In genomic region chr14:121128858-121129800, GRCm38 (mm10) we compare ENCODE assay signal across 9 mouse cellular contexts.
DNase-seq lines count a peak whose midpoint lies in the region; ATAC-seq and TF ChIP-seq lines count a peak whose summit lies in the region.
"Had no signal": no experiment of that assay in that cellular context is flagged by ENCODE, and none has a peak within 500 bp of the region (broad histone marks: within the 10 kb centered on the region; RNA-seq: fewer than 3 reads in every experiment).

No protein-coding gene starts in this region.

- DNase-seq in heart, adult 18-20 months: no peak
- peak; percentile 60 for DNase-seq in Muller cell, postnatal 12 days (ENCODE audit: inconsistent ontology term)
- DNase-seq in liver, postnatal 0 days: no peak
- no peak for DNase-seq in frontal cortex, postnatal 14 days (ENCODE audit: low spot score in 2 of 2)
- DNase-seq in forebrain, embryonic 11.5 days (ENCODE audit: low spot score): no peak
- DNase-seq in layer of hippocampus, adult 9-10 months (ENCODE audit: low spot score): no peak
- DNase-seq: cerebellum, adult 2 months had no signal

- H3K9me3 ChIP-seq in heart, embryonic 14.5 days (ENCODE audit: control insufficient read depth, low read length): no peaks in the 10 kb centered on the region
- no peaks in the 10 kb centered on the region for H3K9me3 ChIP-seq in hindbrain, embryonic 15.5 days
- no peaks in the 10 kb centered on the region for H3K9me3 ChIP-seq in liver, postnatal 0 days (ENCODE audit: low read length)
- H3K9me3 ChIP-seq in forebrain, embryonic 11.5 days (ENCODE audit: control insufficient read depth, low read length): no peaks in the 10 kb centered on the region

- no peak for ATAC-seq in heart, embryonic 14.5 days (ENCODE audit: insufficient number of reproducible peaks, insufficient read depth, low FRiP score, low read depth)
- ATAC-seq in hindbrain, embryonic 15.5 days (ENCODE audit: low FRiP score, low read depth): 0 out of 2 replicates have a peak, but pooled peaks have one; percentile 46
- ATAC-seq in liver, postnatal 0 days: peak; percentile 53
- no peak; the same call in 1 of the 2 replicates for ATAC-seq in forebrain, embryonic 11.5 days (replicated peaks; ENCODE audit: low FRiP score)

- H3K27me3 ChIP-seq in heart, embryonic 14.5 days (ENCODE audit: control insufficient read depth, insufficient read depth, low read length): no peaks in the 10 kb centered on the region
- H3K27me3 ChIP-seq in hindbrain, embryonic 15.5 days: no peaks in the 10 kb centered on the region
- no peaks in the 10 kb centered on the region for H3K27me3 ChIP-seq in liver, postnatal 0 days (ENCODE audit: insufficient read depth, low read length)
- H3K27me3 ChIP-seq in forebrain, embryonic 11.5 days (ENCODE audit: control insufficient read depth, insufficient read depth, low read length): no peaks in the 10 kb centered on the region

- peaks cover 8 to 28% of the 10 kb centered on the region in 2 experiments for H3K4me1 ChIP-seq in heart, embryonic 14.5 days (ENCODE audit: control insufficient read depth in 2 of 2, insufficient read depth in 2 of 2, low read length in 2 of 2)
- H3K4me1 ChIP-seq in hindbrain, embryonic 15.5 days (replicated peaks): peaks cover 12% of the 10 kb centered on the region
- H3K4me1 ChIP-seq in liver, postnatal 0 days (ENCODE audit: insufficient read depth): peaks cover 10% of the 10 kb centered on the region
- H3K4me1 ChIP-seq in forebrain, embryonic 11.5 days (replicated peaks; ENCODE audit: control insufficient read depth, insufficient read depth, low read length): peaks cover 5% of the 10 kb centered on the region; the same call in 1 of the 2 replicates

- peak overlapping the region; percentile 32; the same call in 1 of the 2 replicates for H3K9ac ChIP-seq in heart, embryonic 14.5 days (ENCODE audit: low read length)
- no peak overlapping the region for H3K9ac ChIP-seq in hindbrain, embryonic 15.5 days
- peak overlapping the region; percentile 41 for H3K9ac ChIP-seq in liver, postnatal 0 days (replicated peaks)
- H3K9ac ChIP-seq in forebrain, embryonic 11.5 days (ENCODE audit: low read length): no peak overlapping the region; the same call in 1 of the 2 replicates

- WGBS in heart, embryonic 14.5 days: 40% methylated on average over 20 of the region's 20 CpGs
- WGBS in hindbrain, embryonic 15.5 days: 45% methylated on average over 20 of the region's 20 CpGs
- WGBS in liver, postnatal 0 days (ENCODE audit: insufficient replicate concordance): 45% methylated on average over 20 of the region's 20 CpGs
- WGBS in forebrain, embryonic 11.5 days: 28% methylated on average over 20 of the region's 20 CpGs

- no peak overlapping the region for H3K27ac ChIP-seq in heart, embryonic 14.5 days (replicated peaks in 1 of 2; ENCODE audit: control insufficient read depth in 1 of 2, insufficient read depth in 1 of 2, low read depth in 2 of 2, low read length in 2 of 2)
- H3K27ac ChIP-seq in hindbrain, embryonic 15.5 days (replicated peaks): peak overlapping the region; percentile 59
- H3K27ac ChIP-seq in liver, postnatal 0 days (ENCODE audit: low read depth): 0 out of 2 replicates have a peak overlapping the region, but pooled peaks have one; percentile 22
- H3K27ac ChIP-seq in forebrain, embryonic 11.5 days (ENCODE audit: low read depth, low read length): no peak overlapping the region

- peaks cover 5% of the 10 kb centered on the region; the same call in 1 of the 2 replicates for H3K36me3 ChIP-seq in heart, embryonic 14.5 days (ENCODE audit: control insufficient read depth, insufficient read depth, low read length)
- no peaks in the 10 kb centered on the region for H3K36me3 ChIP-seq in hindbrain, embryonic 15.5 days
- no peaks in the 10 kb centered on the region for H3K36me3 ChIP-seq in liver, postnatal 0 days (replicated peaks; ENCODE audit: insufficient read depth, low read length)
- no peaks in the 10 kb centered on the region for H3K36me3 ChIP-seq in forebrain, embryonic 11.5 days (ENCODE audit: control insufficient read depth, insufficient read depth, low read length)

- no peak for TF ChIP-seq EP300 in liver, postnatal 0 days (IDR thresholded peaks at IDR 0.05; ENCODE audit: low read depth)

- no peak overlapping the region for H3K4me2 ChIP-seq in heart, embryonic 14.5 days (ENCODE audit: low read length)
- peak overlapping the region; percentile 2; the same call in 1 of the 2 replicates for H3K4me2 ChIP-seq in hindbrain, embryonic 15.5 days
- H3K4me2 ChIP-seq in liver, postnatal 0 days (ENCODE audit: low read depth, low read length): peak overlapping the region; percentile 48
- no peak overlapping the region for H3K4me2 ChIP-seq in forebrain, embryonic 11.5 days (ENCODE audit: low read depth, low read length, severe bottlenecking)

- TF ChIP-seq CTCF in liver, postnatal 0 days (IDR thresholded peaks at IDR 0.05; ENCODE audit: low read depth): peak; percentile 30

- H3K4me3 ChIP-seq in heart, embryonic 14.5 days (ENCODE audit: control insufficient read depth in 1 of 2, insufficient read depth in 1 of 2, low read depth in 1 of 2, low read length in 2 of 2): no peak overlapping the region
- H3K4me3 ChIP-seq in hindbrain, embryonic 15.5 days: no peak overlapping the region
- H3K4me3 ChIP-seq in liver, postnatal 0 days (ENCODE audit: low read depth, low read length): no peak overlapping the region
- no peak overlapping the region for H3K4me3 ChIP-seq in forebrain, embryonic 11.5 days (ENCODE audit: low read depth, low read length)

Comparison
In these comparisons a context has a peak if more than half of its experiments do, and no peak if none do; other contexts are left out.
1. ATAC-seq: peak in hindbrain, embryonic 15.5 days (single experiment) and liver, postnatal 0 days (single experiment); none in heart, embryonic 14.5 days (single experiment) and forebrain, embryonic 11.5 days (single experiment).
2. H3K27ac ChIP-seq: peak in hindbrain, embryonic 15.5 days (single experiment) and liver, postnatal 0 days (single experiment); none in heart, embryonic 14.5 days (0 of 2) and forebrain, embryonic 11.5 days (single experiment).
3. H3K4me2 ChIP-seq: peak in hindbrain, embryonic 15.5 days (single experiment) and liver, postnatal 0 days (single experiment); none in heart, embryonic 14.5 days (single experiment) and forebrain, embryonic 11.5 days (single experiment).
4. H3K9ac ChIP-seq: peak in heart, embryonic 14.5 days (single experiment) and liver, postnatal 0 days (single experiment); none in hindbrain, embryonic 15.5 days (single experiment) and forebrain, embryonic 11.5 days (single experiment).